Mouse (Mus musculus) ES-Bruce4 (cell line): ENCODE measurements around the gene Gm48551.

Experiments used
- CTCF ChIP-seq: IDR thresholded peaks from one replicate; pipeline ENCODE4 v1.8.1; 2011; ENCODE audit warnings: low read depth, low read length
- POLR2A ChIP-seq: IDR thresholded peaks from one replicate; pipeline ENCODE4 v1.8.1; 2011; ENCODE audit warnings: low read length; ENCODE audit not compliant: insufficient read depth

- no peak for TF ChIP-seq CTCF
- no peak for TF ChIP-seq POLR2A
Observed at GRCm38 (mm10) chr10:81426081-81426671, 41.9 kb downstream of the Gm48551 start.
